Mouse (Mus musculus) natural killer cell, adult 2 months (primary cell): Measurements from ENCODE around the gene Mvk.

ENCODE experiments used
- DNase-seq, 2 experiments: peaks; one replicate each; pipeline ENCODE4 v3.0.0; 2022; ENCODE audit warnings: low spot score in 2 of 2

The Mvk gene

DNA sequence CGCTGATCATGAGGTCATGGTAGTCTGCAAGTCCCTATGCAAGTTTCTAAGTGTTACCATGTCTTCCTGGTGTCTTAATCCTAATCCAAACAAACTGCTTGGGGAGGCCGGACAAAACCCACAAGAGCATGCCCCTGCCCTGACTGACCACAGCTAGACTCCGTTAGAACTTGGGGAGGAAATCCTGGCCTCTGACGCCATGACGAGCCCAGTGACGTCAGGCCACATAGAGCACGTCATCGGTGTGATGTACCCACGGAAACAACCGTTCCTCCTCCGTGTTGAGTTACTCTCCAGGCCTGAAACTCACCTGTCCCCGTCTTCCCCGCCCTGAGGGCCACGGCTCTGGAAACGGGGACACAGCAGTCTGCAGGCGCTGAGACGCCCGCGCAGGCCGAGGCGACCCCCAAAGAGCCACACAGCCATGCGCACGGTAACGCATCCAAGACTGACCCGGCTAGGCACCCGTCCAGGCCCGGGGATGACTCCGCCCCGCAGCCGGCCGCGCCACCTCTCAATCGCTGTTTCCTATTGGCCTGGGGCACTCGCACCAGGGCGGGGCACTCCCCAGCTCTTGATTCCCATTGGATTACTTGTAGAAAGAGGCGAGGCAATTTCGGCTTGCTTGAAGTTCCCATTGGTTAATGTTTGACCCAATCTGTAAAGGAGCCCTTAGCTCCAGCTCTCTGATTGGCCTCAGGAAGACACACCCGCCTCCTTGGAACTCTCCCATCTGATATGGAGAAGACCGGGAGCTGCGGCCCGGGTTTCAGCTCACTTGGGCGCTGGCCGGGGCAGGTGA lies at the start of gene Mvk, which contains the start of gene Mmab:
Gene Mvk, plus strand, starts transcription at position 704 of the 802 bp plus-strand sequence.
Gene Mmab, minus strand, starts transcription at position 495 of the 802 bp plus-strand sequence.
- peak; percentile 96 for DNase-seq

DNA sequence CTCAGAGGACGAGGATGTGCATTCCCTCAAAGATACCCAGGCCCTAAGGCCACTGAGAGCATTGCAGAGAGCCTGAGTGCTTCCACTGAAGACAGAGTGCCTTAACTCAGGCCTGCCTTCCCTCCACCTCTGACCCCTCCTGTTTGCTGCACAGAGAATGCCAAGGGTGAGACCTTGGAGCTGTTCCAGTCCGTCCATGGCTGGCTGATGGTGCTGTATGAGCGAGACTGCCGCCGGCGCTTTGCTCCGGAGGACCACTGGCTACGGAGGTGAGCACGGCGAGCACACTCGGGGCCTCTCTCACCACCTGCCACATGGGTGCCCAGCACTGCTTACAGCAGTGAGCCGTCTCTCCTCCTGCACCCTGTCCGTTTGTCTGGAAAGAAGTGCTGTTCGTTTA lies 37.5 kb upstream of the Mvk start:
- DNase-seq: no peak

DNA sequence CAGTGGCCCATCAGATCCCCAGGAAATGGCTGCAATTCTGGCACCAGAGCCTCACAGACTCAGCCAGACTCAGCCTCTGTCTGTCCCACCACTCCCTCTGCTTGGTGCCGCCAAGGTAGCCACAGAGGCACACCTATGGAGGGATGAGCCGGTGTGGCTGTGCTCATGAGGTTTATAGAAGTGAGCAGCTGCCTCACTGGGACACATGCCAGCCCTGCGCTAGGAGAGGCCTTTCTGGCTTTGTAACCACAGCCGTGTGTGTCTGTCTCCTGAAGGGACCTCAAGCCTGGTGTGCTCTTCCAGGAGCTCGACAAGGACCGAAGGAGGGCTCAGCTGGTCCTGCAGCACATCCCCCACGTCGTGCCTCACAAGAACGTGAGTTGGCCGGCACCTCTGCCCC lies 36.8 kb upstream of the Mvk start:
- DNase-seq: no peak

DNA sequence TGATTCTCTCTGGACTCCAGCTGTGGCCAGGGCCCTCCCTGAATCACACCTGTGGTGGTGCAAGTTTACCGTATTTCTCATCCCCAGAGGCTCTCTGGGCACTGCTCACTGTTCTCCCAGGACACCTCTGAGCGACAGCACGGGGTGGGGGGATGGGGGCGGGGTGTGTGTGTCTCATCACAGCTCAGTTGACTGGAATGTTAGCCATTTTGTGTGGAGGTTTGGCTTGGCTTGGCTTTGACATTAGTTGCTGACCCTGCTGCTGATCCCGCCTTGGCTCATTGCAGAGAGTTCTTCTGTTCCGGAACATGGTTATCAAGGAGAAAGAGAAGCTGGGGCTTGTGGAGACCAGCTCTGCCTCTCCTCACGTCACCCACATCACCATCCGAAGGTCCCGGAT lies 36.3 kb upstream of the Mvk start:
- no peak for DNase-seq

DNA sequence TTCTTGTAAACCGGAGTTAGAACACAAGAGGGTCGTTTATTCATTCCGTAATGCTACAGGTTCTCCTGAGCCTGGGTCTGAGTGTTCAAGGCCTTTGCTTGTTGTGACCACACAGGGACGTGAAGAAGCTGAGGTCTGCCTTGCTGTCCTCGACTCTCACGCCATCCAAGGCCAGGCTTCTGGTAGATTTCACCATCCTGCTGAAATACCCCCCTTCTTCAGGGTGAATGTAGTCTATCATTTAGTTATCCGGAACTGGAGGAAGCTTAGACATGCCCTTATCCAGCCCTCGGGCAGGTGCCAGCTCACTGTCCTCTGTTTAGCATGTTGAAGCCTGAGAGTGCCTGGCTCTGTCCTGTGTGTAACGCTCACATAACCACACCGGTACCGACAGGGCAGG lies 35.2 kb upstream of the Mvk start:
- DNase-seq: no peak

DNA sequence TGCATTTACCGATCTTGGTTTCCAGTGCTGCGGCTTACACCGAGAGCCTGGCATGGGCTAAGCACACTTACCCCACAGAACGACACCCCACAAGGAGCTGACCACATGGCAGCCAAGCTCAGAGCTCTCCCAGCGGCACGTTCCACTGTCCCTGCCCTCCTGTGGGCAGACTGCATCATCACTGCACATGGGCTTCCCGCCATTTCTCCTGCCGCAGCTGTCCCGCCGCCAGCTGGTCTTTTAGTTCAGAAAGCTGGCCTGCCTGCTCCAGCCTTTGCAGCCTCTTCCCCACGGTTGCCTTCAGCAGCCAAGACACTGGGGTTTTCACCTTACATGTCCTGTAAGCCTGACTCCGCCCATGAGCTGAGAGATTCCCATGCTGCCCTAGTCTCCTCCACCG lies 33.6 kb upstream of the Mvk start:
- DNase-seq: no peak

DNA sequence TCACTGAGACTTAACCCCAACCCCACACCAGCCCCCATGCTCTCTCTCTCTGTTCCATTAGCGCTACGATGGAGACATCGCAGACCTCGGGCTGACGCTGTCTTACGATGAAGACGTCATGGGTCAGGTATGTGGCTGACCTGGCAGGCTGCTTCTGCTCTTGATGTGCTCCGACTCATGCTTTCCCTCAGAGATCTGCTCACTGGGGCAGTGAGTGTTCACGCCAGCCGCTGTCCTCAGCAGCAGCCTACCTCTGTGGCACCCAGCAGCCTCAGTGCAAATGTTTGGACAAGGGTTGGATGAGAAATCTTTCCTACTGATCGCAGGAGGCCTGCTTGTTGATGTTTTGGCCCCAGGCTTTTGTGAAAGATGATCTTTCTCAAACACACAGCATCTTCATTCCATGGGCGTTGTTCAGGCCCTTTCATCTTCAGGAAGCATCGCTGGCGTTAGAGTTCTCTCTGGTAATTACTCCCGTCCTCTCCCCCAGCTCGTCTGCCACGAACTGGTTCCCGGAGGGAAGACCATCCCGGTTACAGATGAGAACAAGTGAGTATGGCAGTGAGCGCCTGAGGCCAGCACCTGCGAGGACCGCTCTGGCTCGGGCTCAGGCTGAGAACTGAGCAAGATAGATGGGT lies 31.6 kb upstream of the Mvk start:
- DNase-seq: no peak

DNA sequence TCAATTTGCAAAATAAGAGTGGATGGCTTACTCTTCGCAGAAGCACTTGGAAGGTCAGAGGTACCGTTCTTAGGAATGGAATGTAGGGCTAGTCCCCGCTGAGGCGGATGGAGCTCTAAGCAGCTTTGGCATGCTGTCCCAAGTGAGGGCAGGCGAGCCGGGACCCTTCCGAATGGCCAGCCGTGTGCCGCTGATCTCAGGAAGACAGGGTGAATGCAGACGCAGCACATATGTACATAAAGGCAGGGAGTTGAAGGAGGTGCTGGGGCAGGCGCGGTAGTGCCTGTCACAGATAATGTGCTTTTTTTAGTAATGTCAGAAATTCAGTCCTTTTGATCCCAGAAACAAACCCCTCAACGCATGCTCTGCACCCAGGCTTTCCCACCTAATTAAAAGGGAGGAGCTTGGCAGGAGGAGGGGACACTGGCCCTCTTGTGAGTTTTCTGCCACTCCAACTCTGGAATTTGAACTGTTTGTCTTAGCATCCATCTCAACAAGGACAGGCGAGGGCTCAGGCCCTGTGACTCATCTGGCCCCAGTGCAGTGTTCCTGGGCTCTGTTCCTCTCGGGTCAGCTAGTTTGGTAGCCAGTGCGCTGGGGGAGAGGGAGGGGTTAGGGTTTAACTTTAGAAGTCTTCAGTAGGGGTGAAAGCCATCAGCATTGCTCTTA lies 30.9 kb upstream of the Mvk start:
- DNase-seq: no peak

DNA sequence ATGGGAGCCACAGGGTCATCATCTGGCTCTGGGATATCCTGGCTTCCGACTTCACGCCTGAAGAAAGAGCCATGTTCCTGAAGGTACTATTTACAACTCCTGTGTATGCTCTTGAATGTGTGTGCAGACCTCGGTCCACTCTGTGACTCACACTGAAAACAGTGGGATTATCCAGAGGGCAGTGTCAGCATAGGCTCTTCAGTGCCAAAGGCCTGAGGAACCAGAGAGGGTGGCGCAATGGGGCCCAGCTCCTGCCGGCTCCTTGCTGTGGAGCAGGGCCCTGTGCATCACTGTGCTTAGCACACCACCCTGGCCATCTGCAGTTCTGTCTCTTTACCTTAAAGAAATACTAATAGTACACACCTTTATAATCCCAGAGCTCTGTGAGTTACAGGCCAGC lies 28.5 kb upstream of the Mvk start:
- no peak for DNase-seq

DNA sequence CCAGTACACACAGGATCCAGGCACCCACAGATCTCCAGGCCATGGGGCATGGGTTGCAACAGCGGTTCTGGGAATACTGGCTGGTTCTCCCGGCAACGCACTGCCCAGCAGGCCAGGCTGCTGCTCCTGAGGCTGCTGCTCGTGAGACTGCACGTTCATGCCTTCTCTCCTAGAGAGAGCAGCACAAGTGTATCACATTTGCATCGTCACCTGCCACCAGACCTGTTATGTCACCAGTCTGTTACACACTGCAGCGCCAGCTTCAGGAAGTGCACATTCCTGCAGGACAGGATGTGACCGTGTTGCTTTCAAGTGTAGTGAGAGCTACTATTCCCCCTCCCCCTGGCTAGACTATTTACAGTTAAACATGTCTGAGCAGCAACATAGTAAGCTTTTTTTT lies 27.2 kb upstream of the Mvk start:
- no peak for DNase-seq

DNA sequence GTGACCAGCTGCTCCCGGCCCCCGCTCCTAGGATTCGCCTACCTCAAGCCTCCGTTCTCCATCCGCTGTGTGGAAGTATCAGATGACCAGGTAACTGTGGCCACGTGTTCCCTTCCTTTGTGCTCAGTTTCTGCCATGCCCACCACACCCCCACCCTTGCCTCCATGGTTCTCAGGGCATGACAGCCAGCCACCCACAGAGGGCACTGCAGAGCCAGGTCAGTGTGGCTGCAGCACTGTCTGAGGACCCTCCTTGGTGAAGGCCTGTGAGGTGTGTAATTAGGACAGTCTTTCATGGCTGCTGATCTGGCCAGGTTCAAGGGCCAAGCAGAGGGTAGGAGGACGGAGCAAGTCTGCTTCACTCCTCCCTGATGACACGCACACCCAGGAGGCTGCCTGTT lies 25.5 kb upstream of the Mvk start:
- DNase-seq: no peak

DNA sequence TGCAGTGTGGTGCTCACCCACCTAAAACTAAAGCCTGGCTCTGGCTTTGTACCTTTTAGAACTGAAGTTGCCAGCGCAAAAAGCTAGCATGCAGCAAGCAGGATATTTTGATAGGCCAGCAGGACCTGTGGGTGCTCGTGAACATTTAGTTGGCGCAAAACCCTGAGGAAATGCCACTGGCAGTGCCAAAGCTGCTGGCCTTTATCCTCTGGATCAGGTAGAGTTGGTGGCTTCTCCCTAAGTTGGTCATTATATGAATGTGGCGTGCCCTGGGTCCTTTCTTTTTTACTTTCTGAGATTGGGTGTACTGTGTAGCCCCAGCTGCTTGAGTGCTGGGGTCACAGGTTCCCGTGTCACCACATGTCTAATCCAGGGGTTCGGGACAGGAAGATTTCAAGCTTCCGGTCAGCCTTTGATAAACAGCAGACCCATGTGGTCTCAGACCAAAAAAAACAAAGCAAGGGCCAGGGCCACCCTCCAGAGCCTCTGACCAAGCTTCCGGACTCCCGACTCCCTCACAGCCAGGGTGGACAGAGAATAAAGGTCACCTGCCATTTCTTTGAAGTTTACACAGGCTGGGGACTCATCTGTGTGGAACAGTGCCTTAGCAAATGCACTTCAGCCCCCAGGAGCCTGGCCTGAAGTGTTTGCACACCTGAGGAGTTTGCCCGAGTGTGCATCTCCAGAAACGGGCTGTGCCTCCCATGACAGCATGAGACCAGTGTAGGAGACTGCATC lies 22.3 kb upstream of the Mvk start:
- no peak for DNase-seq

DNA sequence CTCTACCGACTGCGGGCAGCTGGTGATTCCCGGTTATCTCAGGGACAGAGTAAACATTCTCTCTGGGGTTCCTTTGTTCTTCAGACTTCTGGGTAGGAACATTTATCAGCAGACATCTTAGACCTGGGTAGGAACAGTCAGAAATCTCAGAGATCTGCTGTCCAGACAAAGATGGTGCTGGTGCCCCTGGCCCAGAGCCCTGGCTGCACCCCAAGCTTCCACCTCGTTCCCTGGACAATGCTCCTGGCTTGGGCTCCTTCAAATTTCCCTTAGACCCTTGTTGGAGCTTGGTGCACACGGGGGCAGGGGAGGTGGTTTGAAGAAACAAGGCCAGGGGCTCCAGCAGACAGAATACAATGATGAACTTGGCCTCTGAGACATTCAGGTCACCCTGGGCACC lies 21.5 kb upstream of the Mvk start:
- DNase-seq: no peak

DNA sequence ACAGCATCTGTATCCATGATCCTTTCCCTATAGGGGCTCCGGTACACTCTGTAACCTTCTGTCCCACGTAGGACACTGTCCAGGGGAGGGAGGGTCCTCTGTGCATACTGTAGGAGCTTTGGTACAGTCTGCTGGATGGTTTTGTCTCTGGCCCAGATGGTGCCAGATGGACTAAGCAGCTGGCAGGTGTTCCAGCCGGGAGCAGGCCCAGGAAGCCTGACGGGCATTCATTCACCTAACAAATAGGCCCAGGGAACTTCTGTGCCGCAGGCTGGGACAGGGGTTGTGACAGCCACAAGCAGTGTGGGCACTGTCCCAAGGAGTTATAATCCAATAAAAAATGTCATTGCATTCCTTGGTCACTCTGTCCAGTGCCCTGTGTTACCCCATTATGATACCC lies 20.1 kb upstream of the Mvk start:
- DNase-seq: no peak

DNA sequence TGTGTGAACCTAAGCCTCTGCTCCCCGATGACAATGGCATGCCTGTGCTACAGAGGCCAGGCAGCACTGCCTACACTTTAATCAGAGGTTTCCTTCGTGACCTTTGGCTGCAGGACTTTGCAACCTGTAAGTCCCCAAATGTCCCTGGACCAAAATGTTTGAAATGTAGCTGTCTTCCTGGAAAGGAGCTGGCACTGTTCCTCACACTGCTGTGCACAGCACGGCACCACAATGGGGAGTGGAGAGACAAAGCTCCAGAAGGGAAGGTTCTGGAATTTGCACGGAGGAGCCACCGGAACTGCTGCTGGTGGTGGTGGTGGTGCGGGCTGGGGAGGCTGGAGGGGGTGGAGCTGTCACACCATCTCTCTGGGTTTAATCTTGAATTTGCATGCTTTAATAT lies 17.3 kb upstream of the Mvk start:
- no peak for DNase-seq

DNA sequence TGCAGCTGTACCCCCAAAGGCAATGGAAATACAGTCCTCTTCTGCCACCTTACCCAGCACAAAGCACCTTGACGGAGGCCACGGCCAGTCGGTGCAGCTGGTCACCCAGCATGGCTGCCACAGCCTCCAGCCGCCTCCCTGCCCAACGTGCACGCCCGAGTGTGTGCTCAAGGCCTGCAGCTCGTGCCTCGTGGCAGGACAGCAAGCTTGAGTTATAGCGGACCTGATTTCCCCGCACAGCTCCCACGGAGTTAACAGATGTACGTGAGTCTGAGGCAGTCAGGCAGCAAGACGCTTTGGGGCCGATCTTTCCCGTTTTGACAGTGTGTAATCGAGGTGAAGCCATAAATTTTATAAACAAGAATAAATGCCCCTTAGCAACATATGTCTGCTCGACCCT lies 15.4 kb upstream of the Mvk start:
- no peak for DNase-seq

DNA sequence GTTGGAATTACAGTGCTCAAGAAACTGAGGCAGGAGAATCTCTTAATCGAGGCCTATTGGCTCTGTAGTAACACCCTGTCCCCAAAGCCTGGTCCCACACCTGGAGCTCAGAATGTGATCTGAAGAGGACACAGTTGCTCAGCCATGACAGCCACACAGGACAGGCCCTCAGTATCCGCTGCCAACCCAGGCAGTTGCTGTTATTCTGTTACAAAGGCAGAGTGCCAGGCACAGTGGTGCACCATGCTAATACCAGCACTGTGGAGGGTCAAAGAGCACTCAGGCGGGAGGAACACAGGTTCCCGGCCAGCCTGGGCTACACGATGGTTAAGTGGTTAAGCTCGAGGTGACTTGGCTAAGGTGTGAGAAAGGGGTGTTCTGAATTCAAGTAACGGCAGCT lies 14.3 kb upstream of the Mvk start:
- no peak for DNase-seq

DNA sequence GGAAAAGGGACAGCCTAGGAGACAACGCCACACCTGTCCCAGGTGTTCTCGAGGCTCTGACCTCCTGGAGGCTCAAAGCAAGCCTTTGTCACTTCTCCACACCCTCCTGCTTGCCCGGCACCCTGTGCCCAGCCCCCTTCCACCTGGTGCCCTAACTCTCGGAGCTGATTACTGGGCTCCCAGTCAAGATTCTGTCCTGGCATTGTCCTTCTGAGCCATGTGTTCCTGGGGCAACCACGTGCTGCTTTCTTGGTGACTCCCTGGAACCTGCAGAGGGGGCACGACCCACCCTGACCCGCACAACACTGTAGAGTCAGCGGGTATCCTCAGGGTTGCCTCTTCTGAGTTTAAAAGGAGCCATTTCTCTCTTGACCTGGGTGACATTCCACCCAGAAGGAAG lies 9.7 kb upstream of the Mvk start:
- DNase-seq: no peak

DNA sequence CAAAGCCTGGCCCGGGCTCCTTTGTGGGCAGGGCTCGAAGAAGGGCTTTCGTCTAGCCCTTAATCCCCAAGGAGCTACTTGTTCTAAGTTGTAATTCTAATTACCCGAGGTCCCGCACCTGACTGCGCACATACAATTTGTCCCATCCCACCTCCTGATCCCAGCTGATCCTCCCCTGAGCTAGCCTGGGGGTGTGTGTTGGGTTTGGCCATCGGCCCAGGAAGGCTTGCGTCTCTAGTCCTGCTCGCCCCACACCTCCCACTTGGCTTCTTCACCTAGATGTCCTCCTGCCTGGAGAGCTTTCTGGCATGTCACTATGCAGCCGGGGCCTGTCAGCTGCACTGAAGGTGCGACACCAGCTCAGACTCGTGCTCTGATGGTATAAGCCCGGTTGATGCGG lies 8.5 kb upstream of the Mvk start:
- DNase-seq: no peak

DNA sequence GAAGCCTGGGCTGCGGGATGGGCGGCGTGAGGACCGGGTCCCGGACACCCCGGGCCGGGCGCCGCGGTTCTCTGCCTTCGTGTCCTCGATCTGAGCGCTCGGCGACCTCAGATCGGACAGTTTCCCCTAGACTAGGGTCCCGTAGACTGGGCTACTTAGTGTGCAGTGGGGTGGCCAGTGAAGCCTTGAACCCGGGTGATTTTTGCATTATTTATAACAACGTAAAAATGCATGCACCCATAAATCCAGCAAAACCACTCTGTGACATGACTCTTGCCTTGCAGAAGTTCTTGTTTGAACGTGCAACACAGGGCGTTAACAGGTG lies 261 bp downstream of the Mvk start:
- no peak for DNase-seq

DNA sequence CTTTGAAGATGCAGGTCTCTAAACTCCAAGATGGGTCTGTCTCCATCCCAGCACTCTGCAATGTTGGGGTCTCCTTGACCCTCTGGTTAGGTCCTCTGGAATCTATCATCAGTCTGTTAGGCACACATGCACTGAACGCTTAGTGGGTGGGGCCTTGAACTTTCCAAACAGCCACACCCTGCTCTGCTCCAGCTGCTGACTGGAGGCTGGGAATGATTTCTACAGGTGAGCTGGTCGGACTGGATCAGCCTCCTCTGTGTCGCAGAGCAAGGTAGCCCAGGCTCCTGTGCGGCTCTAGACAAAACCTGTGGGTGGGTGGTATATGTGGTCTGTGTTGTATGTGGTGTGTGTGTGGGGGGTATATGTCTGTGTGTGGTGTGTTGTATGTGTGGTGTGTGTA lies 4.9 kb downstream of the Mvk start:
- DNase-seq: no peak

DNA sequence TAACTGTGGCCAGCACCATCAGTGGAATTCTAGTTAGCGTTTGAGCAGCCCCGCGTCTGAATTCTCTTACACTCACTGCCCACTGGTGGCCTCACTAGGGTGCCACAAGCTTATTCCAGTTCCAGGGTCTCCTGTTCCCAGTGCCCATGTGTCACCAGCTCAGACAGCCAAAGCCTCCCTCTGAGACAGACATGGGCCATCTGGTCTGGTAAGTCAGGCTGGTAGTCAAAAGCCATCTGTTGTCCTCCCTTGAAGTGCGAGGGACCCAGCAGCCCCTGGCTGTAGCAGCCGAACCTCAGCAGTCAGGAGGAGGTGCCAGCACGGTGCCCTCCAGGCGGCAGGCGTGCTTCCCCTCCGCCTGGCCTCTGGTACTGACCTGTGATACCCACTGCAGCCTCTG lies 12.2 kb downstream of the Mvk start:
- DNase-seq: no peak
